Mouse (Mus musculus) forelimb bud, embryonic 11.5 days (tissue): ENCODE measurements at regions not wholly inside any gene's neighbourhood (a gene's known extent, or its start where the extent isn't known, plus 50 kb on each side); places are given as distances from the start of the nearest gene placed in this dataset.

Experiments used
- DNase-seq: peaks from one replicate; pipeline ENCODE4 v3.0.0-alpha.2; 2012; ENCODE audit warnings: low read depth, low spot score

DNA sequence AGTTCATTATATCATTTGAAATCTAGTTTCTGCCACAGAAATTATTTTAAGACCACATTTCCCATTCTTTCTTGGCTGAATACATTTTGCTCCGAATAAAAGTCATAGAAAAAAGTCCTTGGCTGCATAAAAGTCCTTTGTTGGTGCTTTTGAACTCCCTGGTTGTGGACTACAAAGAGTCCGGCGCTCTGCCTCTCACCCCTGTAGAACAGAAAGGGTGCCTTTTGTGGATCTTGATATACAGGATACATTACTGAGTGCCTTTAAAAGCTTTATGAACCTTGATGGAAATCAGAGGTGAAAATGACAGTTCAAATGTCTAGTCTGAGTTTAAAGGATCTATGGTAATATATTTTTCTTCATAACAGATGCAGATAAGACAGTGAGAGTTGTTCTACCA, 355.5 kb downstream of the Anxa1 start:
- DNase-seq, result no peak

DNA sequence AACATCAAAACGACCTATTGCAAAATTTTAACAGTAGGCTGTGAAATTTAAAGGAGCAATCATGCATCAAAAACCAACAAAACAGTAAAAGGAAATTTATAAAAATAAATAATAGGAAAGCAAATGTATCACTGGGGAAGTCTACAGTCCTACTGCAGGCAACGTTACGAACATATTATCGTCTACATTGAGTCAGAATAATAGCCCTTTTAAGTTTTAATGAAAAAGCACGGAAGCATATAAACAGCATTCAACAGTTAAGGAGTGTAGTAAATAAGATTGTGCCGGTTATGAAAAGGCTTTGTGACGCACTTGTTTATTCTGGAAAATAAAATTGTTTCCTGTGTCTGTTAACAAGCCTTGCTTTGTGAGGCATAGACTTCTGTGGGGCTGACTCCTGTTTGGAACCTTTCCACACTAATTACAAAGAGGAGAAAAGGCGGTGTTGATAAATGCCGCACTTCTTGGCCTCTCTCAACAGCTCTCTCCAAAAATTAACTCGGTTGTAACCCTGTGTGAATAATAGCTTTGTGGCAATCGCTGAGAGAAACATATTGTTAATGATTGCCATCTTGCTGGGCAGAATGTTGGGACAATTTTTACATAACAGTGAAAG, 363.0 kb downstream of the Anxa1 start:
- DNase-seq, result peak; percentile 25

- DNase-seq, result no peak
Measured at GRCm38 (mm10) chr19:20014114-20014513, 376.6 kb downstream of the Anxa1 start.

DNA sequence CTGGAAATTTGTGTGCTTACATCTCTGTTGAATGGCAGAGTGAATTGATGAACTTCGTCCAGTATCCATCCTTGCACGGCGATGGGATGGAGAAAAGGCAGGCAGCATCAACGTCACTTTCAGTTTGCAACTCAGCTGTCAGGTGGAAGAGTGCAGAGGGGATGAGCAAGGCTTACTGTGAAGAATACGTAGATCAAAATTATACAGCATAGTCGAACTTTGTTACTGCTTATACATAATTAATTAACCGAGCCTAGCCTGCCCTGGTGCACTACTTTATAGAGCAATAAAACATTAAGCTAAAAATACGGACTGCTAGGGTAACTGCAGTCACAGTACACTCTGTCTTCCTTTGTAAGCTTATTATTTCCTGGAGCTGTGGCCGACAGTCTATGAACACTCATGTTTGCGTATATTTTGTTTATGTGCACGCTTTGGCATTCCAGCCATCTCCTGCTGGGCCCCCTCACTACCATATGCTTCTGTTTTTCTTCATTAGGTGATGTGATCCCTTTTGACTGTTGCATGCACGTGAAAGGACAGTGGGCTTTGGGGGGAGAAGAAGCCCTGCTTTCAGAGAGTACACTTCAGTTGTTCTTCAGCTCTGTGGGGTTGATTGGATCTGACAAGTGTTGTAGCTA, 380.8 kb downstream of the Anxa1 start:
- peak; percentile 11 for DNase-seq

DNA sequence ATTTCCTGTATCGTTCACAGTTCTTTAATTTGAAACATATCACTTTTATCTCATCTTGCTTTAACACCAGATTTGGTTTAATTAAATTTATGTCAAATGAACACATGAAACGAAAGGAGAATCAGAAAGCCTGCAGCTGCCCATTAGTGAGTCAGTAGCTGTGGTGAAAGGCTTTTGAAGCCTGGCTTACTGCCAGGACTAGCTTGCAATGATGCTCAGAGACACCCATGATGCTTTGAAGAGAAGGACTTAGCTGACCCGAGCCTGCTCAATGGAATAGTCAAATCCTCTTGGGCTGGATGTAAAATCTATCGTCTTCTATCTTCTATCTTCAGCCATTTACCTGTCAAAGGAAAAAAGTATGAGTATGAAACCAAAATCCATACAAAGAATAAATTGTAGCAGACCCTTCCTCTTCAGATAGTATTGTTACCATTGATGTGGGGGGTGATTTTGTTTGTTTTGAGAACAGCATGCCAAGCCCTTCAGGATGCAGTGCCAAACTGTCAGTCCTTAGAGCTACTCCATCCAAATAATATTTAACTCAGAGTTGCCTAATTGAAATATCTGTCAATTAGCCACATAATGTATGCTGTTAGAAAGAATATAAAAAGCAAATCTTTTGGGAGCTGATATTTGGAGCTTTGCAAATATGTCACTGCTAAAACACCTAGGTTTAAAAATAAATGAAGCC, 384.7 kb downstream of the Anxa1 start:
- DNase-seq, result no peak

DNA sequence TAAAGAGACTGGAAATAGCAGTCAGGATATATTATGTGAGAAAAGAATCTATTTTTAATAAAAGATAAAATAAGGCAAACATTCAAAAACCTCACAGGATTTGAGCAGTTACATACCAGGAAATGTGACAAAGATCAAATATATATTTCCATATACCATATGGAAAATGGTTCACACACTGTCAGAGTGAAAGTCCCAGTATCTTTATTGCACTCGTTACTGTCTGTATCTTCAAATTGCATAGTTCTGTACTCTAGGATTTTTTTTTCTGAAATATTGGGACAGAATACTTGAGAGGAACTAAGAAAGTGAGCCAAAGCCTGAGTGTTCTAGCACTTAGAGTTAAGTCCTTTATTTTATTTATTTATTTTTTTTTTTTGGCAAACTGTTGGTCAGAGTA, 403.5 kb downstream of the Anxa1 start:
- DNase-seq, result no peak

DNA sequence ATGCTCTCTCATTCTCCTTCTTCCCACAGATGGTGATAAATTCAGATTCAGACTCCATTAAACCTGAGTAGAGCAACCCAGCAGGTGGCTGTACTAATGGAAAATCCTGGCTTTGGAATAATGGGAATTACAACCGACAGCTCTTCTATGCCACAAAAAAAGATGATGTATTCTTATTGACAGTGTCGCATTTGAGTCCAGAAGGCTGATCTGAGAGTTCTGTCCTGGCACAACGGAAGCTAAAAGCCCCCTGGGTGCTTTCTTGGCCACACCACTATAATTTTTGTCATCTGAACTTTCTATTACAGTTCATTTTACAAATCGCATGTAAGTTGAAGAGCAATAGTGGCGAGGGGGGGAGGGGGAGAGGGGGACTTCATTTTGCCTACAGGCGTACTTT, 411.9 kb downstream of the Anxa1 start:
- no peak for DNase-seq

GRCm38 (mm10) chr19:19977609-19978259, 413.0 kb downstream of the Anxa1 start:
- no peak for DNase-seq

- no peak for DNase-seq
Measured at GRCm38 (mm10) chr19:19976776-19977175, 414.0 kb downstream of the Anxa1 start.

DNA sequence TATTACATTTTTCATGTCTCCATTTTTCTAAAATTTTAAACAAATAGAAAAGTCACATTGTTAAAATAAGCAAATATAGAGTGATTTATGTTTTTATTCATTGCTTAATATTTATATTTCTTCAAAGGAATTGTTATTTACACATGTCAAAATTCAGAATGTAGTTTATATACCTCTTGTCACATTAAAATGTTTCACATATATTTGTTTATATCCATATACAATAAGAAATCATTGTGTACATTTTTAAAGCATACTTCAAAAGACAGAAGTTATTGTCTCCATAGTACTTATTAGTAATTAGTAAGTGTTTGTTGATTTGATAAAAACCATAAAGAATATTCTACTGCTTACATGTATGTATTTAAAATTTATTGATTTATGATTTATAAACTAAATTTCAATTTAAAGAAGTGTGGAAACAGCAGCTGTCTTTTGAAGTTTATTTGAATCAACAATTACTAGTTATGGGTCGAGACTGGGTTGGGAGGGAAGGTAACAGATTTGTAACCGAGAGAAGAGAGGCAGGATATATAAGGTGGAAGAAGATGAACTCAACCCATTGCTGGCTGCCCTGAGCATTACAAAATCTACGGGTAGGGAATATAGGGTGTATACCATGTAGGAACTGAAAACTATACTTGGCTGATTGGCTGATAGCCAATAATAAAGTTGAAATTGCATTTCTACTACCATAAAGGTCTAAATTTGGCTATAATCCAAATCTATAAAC, 420.8 kb downstream of the Anxa1 start:
- no peak for DNase-seq

DNA sequence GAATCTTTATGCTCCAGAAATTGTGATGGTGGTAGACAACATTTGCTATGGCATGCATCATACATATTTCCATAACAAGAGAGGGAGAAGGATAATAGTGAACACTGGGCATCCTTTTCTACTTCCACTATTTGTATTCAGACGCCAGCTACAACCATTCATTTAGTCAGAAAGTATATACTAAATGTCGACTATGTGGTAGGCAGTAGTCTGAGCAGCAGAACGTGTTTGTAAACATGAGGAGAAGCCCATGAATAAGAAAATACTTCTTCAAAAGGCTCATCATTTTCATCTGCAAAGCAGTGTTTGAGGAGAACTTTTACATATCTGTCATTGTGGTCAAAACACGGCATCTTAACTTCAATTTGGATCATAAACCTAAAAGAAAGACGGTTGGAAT, 421.4 kb downstream of the Anxa1 start:
- no peak for DNase-seq

DNA sequence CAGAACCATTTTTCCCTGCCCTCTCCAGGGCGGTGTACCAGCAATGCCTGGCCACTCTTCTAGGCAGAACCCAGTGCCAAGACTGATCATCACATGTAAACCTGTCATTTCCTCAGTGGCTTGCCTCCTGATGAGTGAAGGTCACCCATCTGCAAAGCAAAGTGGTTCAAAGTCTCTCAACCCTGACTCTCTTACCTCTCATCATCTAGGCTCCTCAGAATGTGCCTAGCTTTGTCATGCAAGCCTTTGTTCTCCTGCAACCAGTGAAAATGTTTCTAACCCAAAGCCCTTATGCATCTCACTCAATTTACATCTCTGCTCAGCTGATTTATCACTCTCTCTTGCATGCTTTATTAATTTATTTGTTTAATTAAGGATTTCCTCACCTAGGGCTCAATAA, 445.5 kb downstream of the Anxa1 start:
- DNase-seq, result no peak

GRCm38 (mm10) chr19:19942697-19943096, 448.0 kb downstream of the Anxa1 start:
- DNase-seq, result no peak

DNA sequence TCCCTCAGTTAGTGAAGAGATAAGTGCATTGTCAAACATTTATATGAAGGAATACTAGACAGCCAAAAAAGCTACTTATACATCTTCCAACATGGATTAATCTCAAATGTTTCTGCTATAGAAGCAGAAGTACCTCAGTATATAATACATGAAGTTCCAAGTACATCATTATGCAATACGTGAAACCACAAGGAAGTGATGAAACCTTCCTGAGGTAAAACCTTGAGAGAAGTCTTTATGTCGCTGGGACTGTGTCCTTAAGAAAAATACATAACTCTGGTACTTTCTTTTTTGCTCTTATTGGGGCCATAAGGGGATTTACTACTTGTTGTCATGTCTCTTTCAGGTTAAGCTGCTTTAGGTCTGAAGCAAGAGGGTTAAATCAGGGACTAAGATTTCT, 469.6 kb downstream of the Anxa1 start:
- DNase-seq, result no peak

DNA sequence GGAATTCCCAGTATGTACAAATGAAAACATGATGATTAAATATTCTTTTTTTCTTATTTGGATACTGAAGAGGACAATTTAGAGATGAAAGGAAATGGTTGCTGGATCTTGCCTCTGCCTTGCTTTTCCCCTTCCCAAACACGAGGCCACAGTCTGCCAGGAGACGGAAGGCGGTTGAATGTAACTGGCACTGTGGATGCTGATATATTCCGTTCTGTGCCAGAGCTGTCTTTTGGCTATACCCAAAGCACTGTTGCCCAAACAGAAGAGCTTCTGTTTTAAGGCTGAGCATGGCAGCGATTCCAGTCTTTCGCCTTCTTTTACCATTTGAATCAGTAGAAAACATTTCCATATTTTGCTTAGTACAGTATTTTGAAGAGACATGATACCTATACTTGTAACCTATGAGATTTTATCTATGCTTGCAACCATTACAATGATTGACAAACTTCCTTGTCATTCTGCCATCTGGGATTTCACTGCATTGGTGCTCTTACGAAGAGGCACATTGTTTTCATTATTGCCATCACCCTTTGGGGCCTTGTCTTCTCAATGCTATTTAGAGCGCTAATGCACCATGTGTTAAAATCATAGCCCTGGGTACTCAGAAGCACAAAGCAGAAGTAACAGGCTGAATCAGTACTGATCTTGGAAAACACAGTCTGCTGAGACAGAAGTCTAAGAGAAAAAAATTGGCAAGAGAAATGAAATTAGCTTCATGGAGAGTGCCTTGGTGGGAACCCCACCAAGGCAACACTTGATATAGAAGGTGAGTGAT, 504.6 kb downstream of the Anxa1 start:
- DNase-seq, result no peak

DNA sequence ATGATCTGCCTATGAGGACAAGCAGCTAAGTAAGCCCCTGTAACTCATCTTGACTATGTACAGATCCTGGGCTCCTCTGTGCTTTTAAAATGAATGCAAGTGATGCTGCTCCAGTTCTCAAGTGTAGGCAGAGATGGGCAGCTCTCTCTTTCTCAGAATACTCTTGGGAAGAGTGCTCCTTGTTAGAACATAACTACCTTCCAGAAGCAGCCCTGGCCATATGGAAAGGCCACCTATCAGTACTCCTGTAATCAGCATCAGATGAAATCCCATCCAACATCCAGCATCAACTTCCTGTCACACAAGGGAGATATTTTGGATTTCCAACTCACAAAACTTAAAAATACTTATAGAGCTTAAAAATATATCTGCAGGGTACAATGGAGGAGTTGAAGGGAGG, 509.8 kb downstream of the Anxa1 start:
- no peak for DNase-seq

DNA sequence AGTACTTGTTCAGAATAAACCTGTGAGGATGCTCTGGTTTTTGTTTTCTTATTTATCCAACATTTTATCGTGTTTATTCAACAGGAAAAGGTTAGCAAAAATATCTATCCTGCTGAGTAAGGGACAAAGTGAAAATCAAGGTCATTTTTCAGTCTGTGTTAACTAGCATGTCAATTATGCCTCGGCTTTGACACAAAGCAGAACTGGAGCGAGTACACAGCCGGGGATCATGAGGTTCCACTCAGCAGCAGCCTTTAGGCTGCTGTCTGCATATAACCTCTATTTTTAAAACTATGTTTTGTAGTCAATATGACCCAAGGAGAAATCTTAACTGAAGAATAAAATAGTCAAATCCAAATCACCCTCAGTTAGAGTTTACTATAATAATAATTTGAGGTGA, 542.6 kb downstream of the Anxa1 start:
- no peak for DNase-seq

GRCm38 (mm10) chr19:19807992-19808391, 582.8 kb downstream of the Anxa1 start:
- DNase-seq, result no peak

DNA sequence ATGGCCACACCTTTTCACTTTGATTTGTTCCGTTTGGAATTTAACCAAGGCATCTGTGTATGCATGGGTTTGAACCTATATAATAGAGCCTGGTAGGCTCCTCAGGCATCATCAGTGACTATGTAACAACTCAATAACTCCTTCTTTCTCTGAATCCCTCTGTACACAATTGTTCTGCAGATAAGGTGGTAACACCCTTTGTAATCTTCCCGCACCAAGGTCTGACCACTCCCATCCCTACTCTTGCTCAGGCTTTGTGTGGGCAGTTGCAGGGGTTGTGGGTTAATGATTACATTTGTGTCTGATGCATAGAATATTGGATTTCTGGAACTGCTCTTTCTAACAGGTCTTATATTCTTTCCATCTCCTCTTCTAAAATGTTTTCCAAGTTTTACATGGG, 596.9 kb downstream of the Anxa1 start:
- no peak for DNase-seq

DNA sequence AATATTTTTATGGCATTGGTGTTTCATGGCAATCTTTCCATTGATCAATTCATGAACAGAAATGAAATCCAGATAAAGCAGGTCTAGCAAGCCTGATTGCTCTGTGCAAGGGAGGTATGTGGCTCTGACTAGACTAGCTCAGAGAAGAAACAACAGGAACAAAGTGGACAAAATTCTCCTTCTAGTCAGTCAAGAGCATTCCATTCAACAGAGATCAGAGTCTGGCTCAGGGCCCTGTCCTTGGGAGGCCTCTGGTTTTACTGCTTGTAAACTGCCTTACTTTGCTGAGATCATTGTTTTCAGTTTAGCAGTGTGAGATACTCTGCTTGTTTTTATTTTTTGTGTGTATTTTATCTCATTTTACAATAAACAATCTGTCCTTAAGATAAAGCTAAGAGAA, 607.2 kb downstream of the Anxa1 start:
- DNase-seq, result no peak

DNA sequence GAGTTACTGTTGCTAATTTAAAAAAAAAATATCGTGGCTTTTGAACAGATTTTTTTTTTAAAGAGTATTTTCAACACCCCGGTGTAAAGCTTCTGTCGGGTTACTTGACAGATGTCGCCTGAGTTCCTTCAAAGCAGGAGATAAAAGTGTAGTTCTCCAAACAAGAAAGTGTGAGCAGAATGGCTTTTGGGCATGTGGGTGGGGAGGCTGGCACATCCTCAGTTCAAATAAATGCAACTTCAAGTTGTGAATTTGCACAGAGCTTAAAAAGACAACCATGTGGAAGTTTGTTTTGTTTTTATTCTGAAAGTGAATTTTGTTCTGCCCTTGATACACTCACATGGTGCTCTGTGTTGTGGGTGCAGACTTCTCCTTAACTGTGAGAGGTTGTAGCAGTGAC, 612.9 kb downstream of the Anxa1 start:
- no peak for DNase-seq
